Mouse (Mus musculus) liver, embryonic 18 days (tissue): Measurements from ENCODE around the gene Tppp2. TPM values are rescaled to one million over a fixed set of nuclear protein-coding genes. Genes with fewer than 3 reads are reported as not detected.

Source experiments
- polyA plus RNA-seq: library from polyadenylated mRNA; depleted of rRNA; stranded (reverse); fragments of >200 nt; gene quantifications from 2 replicates; pipeline ENCODE4 v1.2.3, GENCODE M21; 2012; rRNA removed

The Tppp2 gene
- polyA plus RNA-seq = not detected in 2 replicates

GRCm38 (mm10) chr14:51918125-51918524, at the start of gene Tppp2:
Gene Tppp2, plus strand, starts transcription at chr14:51918425.

GRCm38 (mm10) chr14:51884598-51885331, 33.5 kb upstream of the Tppp2 start, which contains the start of gene Mettl17:
Gene Mettl17, plus strand, starts transcription at chr14:51884842.

GRCm38 (mm10) chr14:51892191-51892939, 25.9 kb upstream of the Tppp2 start, which contains the start of gene Slc39a2:
Gene Slc39a2, plus strand, starts transcription at chr14:51892889.

GRCm38 (mm10) chr14:51913960-51914762, 4.1 kb upstream of the Tppp2 start, which contains the start of gene Ndrg2:
Gene Ndrg2, minus strand, starts transcription at chr14:51914158.

GRCm38 (mm10) chr14:51922571-51922865, 4.3 kb downstream of the Tppp2 start, which contains the start of gene Rnase13:
Gene Rnase13, minus strand, starts transcription at chr14:51922773.

Other genes starting within 250 kb of the Tppp2 start
- gene Gm17079, start 223.0 kb upstream of the Tppp2 start, polyA plus RNA-seq = not detected in 2 replicates
- gene Gm5800, start 201.2 kb upstream of the Tppp2 start, polyA plus RNA-seq = not detected in 2 replicates
- gene Ang4, start 144.8 kb upstream of the Tppp2 start, polyA plus RNA-seq = not detected in 2 replicates
- gene AY358078, start 118.4 kb upstream of the Tppp2 start, polyA plus RNA-seq = not detected in 2 replicates
- gene Ear6, start 64.7 kb upstream of the Tppp2 start, polyA plus RNA-seq = 39.5 and 62.9 TPM in 2 replicates
- 13.0 and 15.1 TPM in 2 replicates for gene Mettl17, start 33.6 kb upstream of the Tppp2 start, polyA plus RNA-seq
- gene Slc39a2, start 25.5 kb upstream of the Tppp2 start, polyA plus RNA-seq = 0.19 and 0.20 TPM in 2 replicates
- gene Ndrg2, start 4.3 kb upstream of the Tppp2 start, polyA plus RNA-seq = 211 and 230 TPM in 2 replicates
- not detected in 2 replicates for gene Rnase13, start 4.3 kb downstream of the Tppp2 start, polyA plus RNA-seq
- 8.0 and 9.8 TPM in 2 replicates for gene Arhgef40, start 66.3 kb downstream of the Tppp2 start, polyA plus RNA-seq
- gene Tmem253, start 97.2 kb downstream of the Tppp2 start, polyA plus RNA-seq = 0.07 and 0.16 TPM in 2 replicates
- 16.5 and 18.1 TPM in 2 replicates for gene Zfp219, start 102.3 kb downstream of the Tppp2 start, polyA plus RNA-seq
- 0.05 TPM in 2 replicates for gene Olfr221, start 124.0 kb downstream of the Tppp2 start, polyA plus RNA-seq
- 128 and 133 TPM in 2 replicates for gene Hnrnpc, start 185.6 kb downstream of the Tppp2 start, polyA plus RNA-seq
- gene Rpgrip1, start 192.3 kb downstream of the Tppp2 start, polyA plus RNA-seq = 0.91 and 1.1 TPM in 2 replicates